In genomic region chr7:31148086-31148485, GRCm38 (mm10) we compare ENCODE assay signal across 9 mouse cellular contexts. TPM values are rescaled to one million over a fixed set of nuclear protein-coding genes. Genes with fewer than 3 reads are reported as not detected.
DNase-seq lines count a peak whose midpoint lies in the region; ATAC-seq and TF ChIP-seq lines count a peak whose summit lies in the region.
"Had no signal": no experiment of that assay in that cellular context is flagged by ENCODE, and none has a peak within 500 bp of the region (broad histone marks: within the 10 kb centered on the region; RNA-seq: fewer than 3 reads in every experiment).

No protein-coding gene starts in this region.

- H3K36me3 ChIP-seq in heart, embryonic 12.5 days: peaks cover 12% of the 10 kb centered on the region
- H3K36me3 ChIP-seq in G1E (replicated peaks): peaks cover 42% of the 10 kb centered on the region
- H3K36me3 ChIP-seq in heart, embryonic 16.5 days (ENCODE audit: control insufficient read depth, insufficient read depth): peaks cover 7% of the 10 kb centered on the region

- TF ChIP-seq CTCF in G1E (IDR thresholded peaks at IDR 0.05; ENCODE audit: low read depth, low read length): no peak

- intact Hi-C loops in heart, postnatal 36 days (cut with DNase I): no loop called here
- intact Hi-C loops in left cerebral cortex, postnatal 36 days (cut with DNase I): no loop called here

- 73% methylated on average over 3 of the region's 3 CpGs for WGBS in heart, embryonic 12.5 days
- WGBS in heart, embryonic 16.5 days: 76% methylated on average over 3 of the region's 3 CpGs

- H3K9me3 ChIP-seq in heart, embryonic 12.5 days (replicated peaks): no peaks in the 10 kb centered on the region
- peaks cover 51% of the 10 kb centered on the region for H3K9me3 ChIP-seq in G1E (replicated peaks)
- H3K9me3 ChIP-seq in heart, embryonic 16.5 days (replicated peaks; ENCODE audit: control insufficient read depth, low read length): no peaks in the 10 kb centered on the region

- peak overlapping the region; percentile 83 for H3K4me2 ChIP-seq in heart, embryonic 12.5 days
- peak overlapping the region; percentile 71; the same call in 1 of the 2 replicates for H3K4me2 ChIP-seq in heart, embryonic 16.5 days (ENCODE audit: low read depth, low read length)

- peak overlapping the region; percentile 92; the same call in 1 of the 2 replicates for H3K9ac ChIP-seq in heart, embryonic 12.5 days
- H3K9ac ChIP-seq in heart, embryonic 16.5 days (ENCODE audit: low read length): peak overlapping the region; percentile 51; the same call in 1 of the 2 replicates

- no peaks in the 10 kb centered on the region for H3K27me3 ChIP-seq in heart, embryonic 12.5 days (replicated peaks)
- no peaks in the 10 kb centered on the region for H3K27me3 ChIP-seq in G1E (ENCODE audit: insufficient read depth, low read length)
- H3K27me3 ChIP-seq in heart, embryonic 16.5 days (ENCODE audit: control insufficient read depth, insufficient read depth, low read length): no peaks in the 10 kb centered on the region

- no peak for DNase-seq in heart, postnatal 36 days
- DNase-seq in G1E (ENCODE audit: low spot score): no peak
- DNase-seq in left cerebral cortex, postnatal 36 days (ENCODE audit: low spot score in 2 of 2): no peak
- no peak for DNase-seq in cerebellum, adult 11 months
- no peak for DNase-seq in right cerebral cortex, postnatal 14 days

- no peak overlapping the region; the same call in 1 of the 2 replicates for H3K4me3 ChIP-seq in heart, embryonic 12.5 days
- H3K4me3 ChIP-seq in G1E (ENCODE audit: low read depth, low read length): peak overlapping the region; percentile 64; the same call in 1 of the 2 replicates
- H3K4me3 ChIP-seq in heart, embryonic 16.5 days (ENCODE audit: low read length): no peak overlapping the region

- H3K27ac ChIP-seq in heart, embryonic 12.5 days (ENCODE audit: poor library complexity, severe bottlenecking): peak overlapping the region; percentile 86
- peak overlapping the region; percentile 63; the same call in 1 of the 2 replicates for H3K27ac ChIP-seq in heart, embryonic 16.5 days (ENCODE audit: low read length)

- no peak for ATAC-seq in heart, embryonic 12.5 days (ENCODE audit: insufficient number of reproducible peaks, low FRiP score)
- ATAC-seq in G1E (ENCODE audit: extremely low read depth, insufficient number of reproducible peaks, low FRiP score, poor library complexity, severe bottlenecking): peak; percentile 45; the same call in 1 of the 2 replicates
- ATAC-seq in heart, embryonic 16.5 days (replicated peaks; ENCODE audit: extremely low read depth, insufficient read depth, low FRiP score): no peak
- peak; percentile 60 for ATAC-seq in megakaryocyte-erythroid progenitor cell, adult 5-6 weeks (replicated peaks; ENCODE audit: low FRiP score, low TSS enrichment, poor library complexity, severe bottlenecking)

- peaks cover 59% of the 10 kb centered on the region for H3K4me1 ChIP-seq in heart, embryonic 12.5 days (replicated peaks)
- peaks cover 44% of the 10 kb centered on the region for H3K4me1 ChIP-seq in G1E (ENCODE audit: insufficient read depth, low read depth, low read length)
- peaks cover 32% of the 10 kb centered on the region for H3K4me1 ChIP-seq in heart, embryonic 16.5 days (ENCODE audit: control insufficient read depth, insufficient read depth, low read length)

RNA-seq across cellular contexts. Expression of gene Gramd1a, which starts 7.6 kb away (rescaled TPM):
- 63.4 and 64.6 TPM in 2 replicates for polyA plus RNA-seq in heart, embryonic 12.5 days (2016; fragmentation: Nextera tagmentation; extraction: Ambion mirVana)
- total RNA-seq in heart, postnatal 36 days (2021): 10 to 100 TPM; 33.6 to 37.9 TPM
- 38.4 and 52.7 TPM in 2 replicates for total RNA-seq in G1E (2014; fragmentation: Nextera tagmentation)
- 19.2 and 19.4 TPM in 2 replicates for total RNA-seq in G1E (2017)
- 56.7 and 65.4 TPM in 2 replicates for polyA plus RNA-seq in G1E (2012)
- polyA plus RNA-seq in heart, embryonic 16.5 days (2015; fragmentation: Nextera tagmentation; extraction: Ambion mirVana): 53.1 and 58.0 TPM in 2 replicates
- total RNA-seq in megakaryocyte-erythroid progenitor cell, adult 5-6 weeks (2014; fragmentation: Nextera tagmentation): 75.2 and 78.4 TPM in 2 replicates
- 19.2 and 29.6 TPM in 2 replicates for total RNA-seq in megakaryocyte-erythroid progenitor cell, adult 5-6 weeks (2017)
- 100 to 1,000 TPM in 1 of 2 experiments, 10 to 100 TPM in 1; 94.0 to 120 TPM for total RNA-seq in left cerebral cortex, postnatal 36 days (2021)

RNA-seq across cellular contexts. Expression of gene Scn1b, which starts 21.3 kb away (rescaled TPM):
- polyA plus RNA-seq in heart, embryonic 12.5 days (2016; fragmentation: Nextera tagmentation; extraction: Ambion mirVana): 5.3 and 5.7 TPM in 2 replicates
- total RNA-seq in heart, postnatal 36 days (2021): 10 to 100 TPM; 29.2 to 29.5 TPM
- not detected in 2 replicates for total RNA-seq in G1E (2014; fragmentation: Nextera tagmentation)
- total RNA-seq in G1E (2017): not detected in 2 replicates
- polyA plus RNA-seq in G1E (2012): not detected in 2 replicates
- polyA plus RNA-seq in heart, embryonic 16.5 days (2015; fragmentation: Nextera tagmentation; extraction: Ambion mirVana): 2.8 and 3.5 TPM in 2 replicates
- 0.64 TPM in 1 of 2 replicates, not detected in the other for total RNA-seq in megakaryocyte-erythroid progenitor cell, adult 5-6 weeks (2014; fragmentation: Nextera tagmentation)
- 1.4 TPM in 1 of 2 replicates, not detected in the other for total RNA-seq in megakaryocyte-erythroid progenitor cell, adult 5-6 weeks (2017)
- 100 to 1,000 TPM; 640 to 844 TPM for total RNA-seq in left cerebral cortex, postnatal 36 days (2021)
- total RNA-seq: neutrophil, adult 5-6 weeks had no signal

RNA-seq across cellular contexts. Expression of gene Hpn, which starts 33.0 kb away (rescaled TPM):
- polyA plus RNA-seq in heart, embryonic 12.5 days (2016; fragmentation: Nextera tagmentation; extraction: Ambion mirVana): 1.9 and 2.0 TPM in 2 replicates
- 1 to 10 TPM; 1.9 to 3.9 TPM for total RNA-seq in heart, postnatal 36 days (2021)
- total RNA-seq in G1E (2014; fragmentation: Nextera tagmentation) (not detected in 2 replicates), G1E (2017) (0.87 TPM in 1 of 2 replicates, not detected in the other)
- polyA plus RNA-seq in G1E (2012): not detected in 2 replicates
- 2.6 and 3.1 TPM in 2 replicates for polyA plus RNA-seq in heart, embryonic 16.5 days (2015; fragmentation: Nextera tagmentation; extraction: Ambion mirVana)
- total RNA-seq in megakaryocyte-erythroid progenitor cell, adult 5-6 weeks (2014; fragmentation: Nextera tagmentation): 103 and 201 TPM in 2 replicates
- total RNA-seq in megakaryocyte-erythroid progenitor cell, adult 5-6 weeks (2017): 28.3 and 32.3 TPM in 2 replicates
- total RNA-seq in left cerebral cortex, postnatal 36 days (2021): 1 to 10 TPM; 2.1 to 4.5 TPM

Comparison
In these comparisons a context has a peak if more than half of its experiments do, and no peak if none do; other contexts are left out.
1. ATAC-seq: peak in G1E (single experiment) and megakaryocyte-erythroid progenitor cell, adult 5-6 weeks (single experiment); none in heart, embryonic 12.5 days (single experiment) and heart, embryonic 16.5 days (single experiment).
2. RNA of gene Scn1b, which starts 21.3 kb away (total RNA-seq): 640 to 844 TPM in left cerebral cortex, postnatal 36 days and 29.2 to 29.5 TPM in heart, postnatal 36 days; not detected in G1E and 0.64 to 1.4 TPM in megakaryocyte-erythroid progenitor cell, adult 5-6 weeks; every median in the first group is over 10 times any median in the second.
3. RNA of gene Hpn, which starts 33.0 kb away (total RNA-seq): 28.3 to 201 TPM in megakaryocyte-erythroid progenitor cell, adult 5-6 weeks; 2.1 to 4.5 TPM in left cerebral cortex, postnatal 36 days, 1.9 to 3.9 TPM in heart, postnatal 36 days and 0.87 TPM in G1E; every median in the first group is over 4 times any median in the second.